Comparison of ENCODE assay signal across 19 mouse cellular contexts in the genomic region with DNA sequence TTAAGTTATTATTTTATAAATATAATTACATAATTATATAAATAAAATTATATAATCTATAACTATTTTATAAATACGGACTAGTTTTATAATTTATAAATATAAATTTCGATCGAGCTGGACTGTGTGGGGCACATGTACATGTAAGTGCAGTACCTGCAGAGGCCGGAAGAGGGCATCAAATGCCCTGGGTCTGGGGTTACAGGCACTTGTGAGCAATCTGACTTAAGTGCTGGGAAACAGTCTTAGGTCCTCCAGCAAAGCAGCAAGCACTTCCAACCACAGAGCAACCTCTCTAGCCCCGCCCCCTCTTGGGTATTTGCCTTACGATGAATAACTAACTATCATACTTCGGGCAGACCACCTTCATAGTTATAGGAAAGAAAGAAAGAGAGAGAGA.
DNase-seq lines count a peak whose midpoint lies in the region; ATAC-seq and TF ChIP-seq lines count a peak whose summit lies in the region.
"Had no signal": no experiment of that assay in that cellular context is flagged by ENCODE, and none has a peak within 500 bp of the region (broad histone marks: within the 10 kb centered on the region; RNA-seq: fewer than 3 reads in every experiment).

No protein-coding gene starts in this region.

- no peak overlapping the region for H3K27ac ChIP-seq in layer of hippocampus, adult 2 months
- no peak overlapping the region for H3K27ac ChIP-seq in ES-Bruce4 (ENCODE audit: insufficient read depth, low read length)
- no peak overlapping the region for H3K27ac ChIP-seq in midbrain, embryonic 16.5 days (ENCODE audit: low read length)
- no peak overlapping the region for H3K27ac ChIP-seq in midbrain, embryonic 11.5 days (ENCODE audit: low read depth, low read length)
- H3K27ac ChIP-seq: embryonic facial prominence, embryonic 13.5 days; forebrain, embryonic 12.5 days; heart, embryonic 13.5 days had no signal

- H3K4me1 ChIP-seq in ES-Bruce4 (ENCODE audit: control insufficient read depth, insufficient read depth, low read length): peaks cover 3% of the 10 kb centered on the region
- peaks cover 4% of the 10 kb centered on the region; the same call in 1 of the 2 replicates for H3K4me1 ChIP-seq in midbrain, embryonic 16.5 days (ENCODE audit: control insufficient read depth, insufficient read depth, low read length)
- H3K4me1 ChIP-seq in midbrain, embryonic 11.5 days (ENCODE audit: control insufficient read depth, insufficient read depth, low read length): peaks cover 4% of the 10 kb centered on the region; the same call in 1 of the 2 replicates

- peak; percentile 23 for TF ChIP-seq CTCF in layer of hippocampus, adult 2 months (conservative IDR thresholded peaks at IDR 0.05)
- peak; percentile 49 for TF ChIP-seq CTCF in ES-Bruce4 (IDR thresholded peaks at IDR 0.05; ENCODE audit: low read depth, low read length)

- no peak overlapping the region for H3K9ac ChIP-seq in ES-Bruce4 (ENCODE audit: low read depth, poor library complexity, severe bottlenecking)
- no peak overlapping the region for H3K9ac ChIP-seq in midbrain, embryonic 16.5 days (ENCODE audit: low read depth, low read length)
- no peak overlapping the region for H3K9ac ChIP-seq in midbrain, embryonic 11.5 days (ENCODE audit: low read length)
- H3K9ac ChIP-seq: embryonic facial prominence, embryonic 13.5 days; forebrain, embryonic 12.5 days; heart, embryonic 13.5 days; hindbrain, embryonic 15.5 days had no signal

- no peak for TF ChIP-seq EP300 in ES-Bruce4 (IDR thresholded peaks at IDR 0.05; ENCODE audit: insufficient read depth, low read depth, low read length)

- no peak for TF ChIP-seq POLR2A in ES-Bruce4 (IDR thresholded peaks at IDR 0.05; ENCODE audit: insufficient read depth, low read length)

- no peaks in the 10 kb centered on the region for H3K9me3 ChIP-seq in ES-Bruce4 (replicated peaks; ENCODE audit: control insufficient read depth, insufficient read depth, low read length, poor library complexity, severe bottlenecking)
- no peaks in the 10 kb centered on the region for H3K9me3 ChIP-seq in midbrain, embryonic 16.5 days (replicated peaks; ENCODE audit: control insufficient read depth, low read length, poor library complexity, severe bottlenecking)
- H3K9me3 ChIP-seq in midbrain, embryonic 11.5 days (ENCODE audit: control insufficient read depth, low read length): no peaks in the 10 kb centered on the region
- H3K9me3 ChIP-seq: embryonic facial prominence, embryonic 13.5 days; forebrain, embryonic 12.5 days; heart, embryonic 13.5 days; hindbrain, embryonic 15.5 days had no signal

- DNase-seq in layer of hippocampus, adult 2 months (ENCODE audit: low spot score in 2 of 2): no peak
- no peak for DNase-seq in layer of hippocampus, adult 9-10 months (ENCODE audit: low spot score)
- peak; percentile 76 for DNase-seq in R1 (ENCODE audit: low read depth, low spot score)
- DNase-seq in cerebellum, postnatal 14 days: no peak
- no peak for DNase-seq in midbrain, embryonic 11.5 days (ENCODE audit: low spot score, missing footprints)
- DNase-seq: adrenal gland, postnatal 14 days; cerebellum, adult 11-12 months; cerebellum, adult 9-10 months; cerebellum, postnatal 36 days; gastrocnemius, postnatal 25 days; heart, postnatal 36 days had no signal

- H3K27me3 ChIP-seq in ES-Bruce4 (ENCODE audit: control insufficient read depth, insufficient read depth, low read length, poor library complexity, severe bottlenecking): no peaks in the 10 kb centered on the region
- H3K27me3 ChIP-seq in midbrain, embryonic 16.5 days (ENCODE audit: control insufficient read depth, insufficient read depth, low read depth, low read length): no peaks in the 10 kb centered on the region
- no peaks in the 10 kb centered on the region for H3K27me3 ChIP-seq in midbrain, embryonic 11.5 days (ENCODE audit: control insufficient read depth, insufficient read depth, low read length)
- H3K27me3 ChIP-seq: embryonic facial prominence, embryonic 13.5 days; forebrain, embryonic 12.5 days; heart, embryonic 13.5 days; hindbrain, embryonic 15.5 days had no signal

- H3K4me2 ChIP-seq in midbrain, embryonic 16.5 days (ENCODE audit: low read length): no peak overlapping the region
- no peak overlapping the region for H3K4me2 ChIP-seq in midbrain, embryonic 11.5 days
- H3K4me2 ChIP-seq: embryonic facial prominence, embryonic 13.5 days; forebrain, embryonic 12.5 days; heart, embryonic 13.5 days; hindbrain, embryonic 15.5 days had no signal

- WGBS in midbrain, embryonic 16.5 days: 96% methylated on average over 7 of the region's 7 CpGs
- 91% methylated on average over 7 of the region's 7 CpGs for WGBS in midbrain, embryonic 11.5 days

- no peaks in the 10 kb centered on the region for H3K36me3 ChIP-seq in ES-Bruce4 (ENCODE audit: control insufficient read depth, insufficient read depth, low read length, poor library complexity, severe bottlenecking)
- no peaks in the 10 kb centered on the region for H3K36me3 ChIP-seq in midbrain, embryonic 16.5 days (ENCODE audit: control insufficient read depth, insufficient read depth, low read length)
- no peaks in the 10 kb centered on the region for H3K36me3 ChIP-seq in midbrain, embryonic 11.5 days (ENCODE audit: control insufficient read depth, insufficient read depth, low read length)
- H3K36me3 ChIP-seq: embryonic facial prominence, embryonic 13.5 days; forebrain, embryonic 12.5 days; heart, embryonic 13.5 days; hindbrain, embryonic 15.5 days had no signal

- no peak for ATAC-seq in midbrain, embryonic 16.5 days
- ATAC-seq in midbrain, embryonic 11.5 days (ENCODE audit: low FRiP score): no peak
- ATAC-seq: activated CD4-positive, CD25-positive, alpha-beta regulatory T cell, adult 4 months; forebrain, embryonic 16.5 days had no signal

- H3K4me3 ChIP-seq in layer of hippocampus, adult 2 months: no peak overlapping the region
- H3K4me3 ChIP-seq in ES-Bruce4 (ENCODE audit: low read depth, low read length): no peak overlapping the region
- H3K4me3 ChIP-seq in midbrain, embryonic 16.5 days (ENCODE audit: low read depth, low read length): no peak overlapping the region
- no peak overlapping the region for H3K4me3 ChIP-seq in midbrain, embryonic 11.5 days (ENCODE audit: low read depth, low read length)
- H3K4me3 ChIP-seq: embryonic facial prominence, embryonic 13.5 days; forebrain, embryonic 12.5 days; heart, embryonic 13.5 days; hindbrain, embryonic 15.5 days had no signal
